Mouse (Mus musculus) MEL (cell line): ENCODE data around the gene Edem3.

ENCODE experiments used
- CTCF ChIP-seq, 3 experiments: IDR thresholded peaks in 2 of 3; conservative IDR thresholded peaks in 1 of 3; 2 replicates each; pipeline ENCODE4 v1.5.1; 2011 to 2012; ENCODE audit warnings: low read length in 3 of 3, low read depth in 2 of 3, mild to moderate bottlenecking in 2 of 3, improper control_type of control experiment in 1 of 3, inconsistent platforms in 1 of 3, mixed read lengths in 1 of 3, moderate library complexity in 1 of 3; ENCODE audit not compliant: control insufficient read depth in 1 of 3, insufficient read depth in 1 of 3, poor library complexity in 1 of 3, severe bottlenecking in 1 of 3
- GATA1 ChIP-seq: IDR thresholded peaks from 2 replicates; pipeline ENCODE4 v1.6.1; 2011; ENCODE audit warnings: low read depth, low read length, improper control_type of control experiment
- POLR2A ChIP-seq, 2 experiments: IDR thresholded peaks; 2 replicates each; pipeline ENCODE4 v1.6.1; 2011 to 2012; ENCODE audit warnings: low read length in 2 of 2, mild to moderate bottlenecking in 2 of 2, control low read depth in 1 of 2, improper control_type of control experiment in 1 of 2, low read depth in 1 of 2, moderate library complexity in 1 of 2; ENCODE audit not compliant: control insufficient read depth in 1 of 2, insufficient read depth in 1 of 2, poor library complexity in 1 of 2

DNA sequence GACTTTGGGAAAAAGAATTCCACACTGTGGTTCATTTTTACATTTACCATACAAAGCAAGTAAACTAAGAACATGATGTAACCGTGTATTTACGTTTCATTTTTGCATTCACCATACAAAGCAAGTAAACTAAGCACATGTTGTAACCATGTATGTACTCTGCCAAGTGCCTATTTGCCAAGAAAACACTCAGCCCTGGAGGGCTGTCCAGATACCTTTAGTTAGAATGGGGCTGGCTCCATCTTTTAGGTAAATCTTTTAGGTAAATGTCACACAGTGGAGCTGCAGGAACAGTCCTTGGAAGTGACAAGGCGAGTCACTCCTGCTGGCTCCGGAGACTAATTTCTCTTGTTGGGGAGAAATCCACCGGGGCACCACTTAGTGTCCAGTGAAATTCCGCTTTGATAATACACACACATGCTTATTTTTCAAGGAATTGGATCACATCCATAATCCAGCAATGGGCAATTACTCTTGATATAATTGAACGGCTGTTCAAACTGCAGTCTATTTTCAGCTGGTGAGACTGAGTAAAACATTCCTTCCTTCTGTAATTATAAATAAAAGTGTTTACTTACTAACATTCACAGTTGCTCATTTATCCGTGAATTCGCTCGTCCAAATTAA is 33.7 kb upstream of the Edem3 start:
- no peak for TF ChIP-seq POLR2A (IDR thresholded peaks at IDR 0.05; ENCODE audit: control insufficient read depth in 1 of 2, insufficient read depth in 1 of 2, low read depth in 1 of 2, low read length in 2 of 2, poor library complexity in 1 of 2)
- TF ChIP-seq CTCF (IDR thresholded peaks at IDR 0.05 in 2 of 3, conservative IDR thresholded peaks at IDR 0.05 in 1 of 3; ENCODE audit: control insufficient read depth in 1 of 3, insufficient read depth in 1 of 3, low read depth in 2 of 3, low read length in 3 of 3, poor library complexity in 1 of 3, severe bottlenecking in 1 of 3), result no peak
- no peak for TF ChIP-seq GATA1
